Mouse (Mus musculus) B cell, adult 2 months (primary cell): ENCODE measurements around the gene Dcst2.

Experiments used
- DNase-seq, 2 experiments: peaks; one replicate each; pipeline ENCODE4 v3.0.0; 2022

The Dcst2 gene

GRCm38 (mm10) chr3:89417131-89417530, 55.4 kb downstream of the Dcst2 start:
- DNase-seq, result no peak

DNA sequence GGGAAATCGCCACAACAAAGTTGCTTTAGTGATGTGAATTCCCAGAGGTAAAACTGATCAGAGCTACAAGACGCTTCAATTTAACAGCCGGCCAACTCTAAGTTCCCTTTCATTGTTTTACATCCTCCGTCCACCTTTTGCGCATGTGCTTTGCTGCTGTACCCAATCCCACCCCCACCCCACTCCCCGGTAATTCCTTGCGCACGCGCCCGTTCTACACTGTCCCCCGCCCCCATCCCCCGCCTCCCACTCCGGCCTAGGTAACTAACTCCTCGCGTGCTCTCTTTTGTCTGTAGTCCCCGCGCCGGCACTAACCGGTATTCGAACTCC, 56.0 kb downstream of the Dcst2 start:
- DNase-seq, result no peak

- DNase-seq, result peak; percentile 86 to 89
These were observed 56.5 kb downstream of the Dcst2 start, which contains the start of the genes Cks1b and Shc1 for GRCm38 (mm10) chr3:89418170-89418860. Cks1b (minus strand) TSS chr3:89418383. Shc1 (plus strand) TSS chr3:89418443.

- DNase-seq, result no peak
These were observed 57.1 kb downstream of the Dcst2 start for GRCm38 (mm10) chr3:89418861-89419250.

DNA sequence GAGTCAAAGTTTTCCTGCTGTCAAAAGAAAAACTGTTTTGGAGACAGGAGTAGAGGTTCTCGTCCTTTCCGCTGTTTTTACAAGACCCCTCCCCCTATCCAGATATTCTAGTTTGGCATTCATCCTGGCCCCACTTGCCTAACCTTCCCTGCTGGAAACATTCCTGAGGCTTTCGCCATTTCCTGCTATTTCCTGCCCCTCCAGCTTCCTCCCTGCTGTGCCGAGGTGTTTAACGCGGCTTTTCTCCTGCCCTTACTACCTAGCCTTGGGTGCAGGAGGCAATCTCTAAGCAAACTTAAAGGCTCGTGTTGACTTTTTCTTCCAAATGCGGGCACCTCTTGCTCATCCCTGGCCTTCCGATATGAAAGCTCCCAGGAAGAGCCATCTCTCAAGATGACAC, 57.8 kb downstream of the Dcst2 start:
- DNase-seq, result no peak

DNA sequence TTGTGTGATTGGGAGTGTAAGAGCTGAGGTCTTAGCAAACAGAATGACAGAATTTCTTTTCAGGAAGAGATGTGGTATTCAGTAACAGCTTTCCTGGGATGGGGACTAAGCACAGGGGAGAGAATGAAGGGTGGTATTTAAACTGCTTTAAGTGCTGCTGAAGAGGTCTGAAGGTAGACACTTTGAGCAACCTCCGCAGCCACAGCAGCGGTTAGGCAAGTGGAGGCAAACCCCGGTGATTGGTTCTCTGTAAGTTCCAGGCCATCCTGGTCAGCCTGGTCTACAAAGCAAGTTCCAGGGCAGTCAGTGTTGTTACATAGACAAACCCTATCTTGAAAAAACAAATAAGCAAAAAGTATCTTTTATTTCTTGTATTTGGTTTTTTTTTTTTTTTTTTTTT, 58.2 kb downstream of the Dcst2 start:
- DNase-seq, result no peak

- DNase-seq, result no peak
These were observed 58.6 kb downstream of the Dcst2 start for GRCm38 (mm10) chr3:89420421-89420820.

DNA sequence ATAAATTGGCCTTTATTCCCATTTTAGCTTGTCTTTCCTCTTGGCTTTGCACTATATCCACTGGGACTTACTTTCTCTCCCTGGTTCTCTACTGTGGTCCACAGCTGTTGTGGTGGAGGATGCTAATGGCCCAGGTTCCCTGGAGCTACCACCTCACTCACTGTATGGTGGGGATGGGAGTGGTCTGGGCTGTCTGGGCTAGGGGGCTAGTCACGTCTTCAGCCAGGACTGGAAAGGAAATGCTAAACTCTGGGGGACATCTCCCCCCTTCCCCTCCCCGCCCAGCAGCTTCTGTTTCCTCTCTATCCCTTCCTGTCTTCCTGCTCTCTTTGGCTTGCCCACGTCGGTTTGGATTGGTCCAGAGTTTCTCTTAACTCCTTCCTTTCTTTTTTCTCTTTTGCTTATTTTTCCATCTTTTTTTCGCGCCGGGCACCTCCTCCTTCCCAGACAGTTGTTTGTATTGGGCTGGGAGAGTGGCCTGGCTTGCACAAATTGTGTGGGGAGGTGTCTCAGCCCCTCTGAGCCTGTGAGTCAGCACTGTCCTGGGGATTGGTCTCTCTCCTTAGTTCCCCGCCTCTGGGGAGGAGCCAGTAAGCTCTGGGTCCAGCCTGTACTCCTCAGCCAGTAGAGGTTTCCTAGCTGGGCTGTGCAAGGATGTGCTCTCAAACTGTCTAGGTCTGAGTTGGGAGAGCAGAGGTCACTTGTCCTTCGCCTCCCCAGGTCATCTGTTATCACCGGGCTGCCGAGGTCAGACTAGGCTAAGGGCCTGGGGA, 59.4 kb downstream of the Dcst2 start:
- DNase-seq, result no peak

DNA sequence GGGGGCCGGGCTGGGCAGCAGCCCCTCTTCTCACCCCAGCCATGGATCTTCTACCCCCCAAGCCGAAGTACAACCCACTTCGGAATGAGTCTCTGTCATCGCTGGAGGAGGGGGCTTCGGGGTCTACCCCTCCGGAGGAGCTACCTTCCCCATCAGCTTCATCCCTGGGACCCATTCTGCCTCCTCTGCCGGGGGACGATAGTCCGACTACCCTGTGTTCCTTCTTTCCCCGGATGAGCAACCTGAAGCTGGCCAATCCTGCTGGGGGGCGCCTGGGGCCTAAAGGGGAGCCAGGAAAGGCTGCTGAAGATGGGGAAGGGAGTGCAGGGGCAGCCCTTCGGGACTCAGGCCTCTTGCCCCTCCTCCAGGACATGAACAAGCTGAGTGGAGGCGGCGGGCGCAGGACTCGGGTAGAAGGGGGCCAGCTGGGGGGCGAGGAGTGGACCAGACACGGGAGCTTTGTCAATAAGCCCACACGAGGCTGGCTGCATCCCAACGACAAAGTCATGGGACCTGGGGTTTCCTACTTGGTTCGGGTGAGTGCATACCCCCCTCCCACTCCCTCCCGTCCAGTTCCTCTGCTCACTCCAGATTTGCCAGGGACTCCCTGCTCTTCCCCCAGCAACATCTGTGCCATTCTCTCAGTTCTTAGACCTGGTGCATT, 60.2 kb downstream of the Dcst2 start:
- no peak for DNase-seq

DNA sequence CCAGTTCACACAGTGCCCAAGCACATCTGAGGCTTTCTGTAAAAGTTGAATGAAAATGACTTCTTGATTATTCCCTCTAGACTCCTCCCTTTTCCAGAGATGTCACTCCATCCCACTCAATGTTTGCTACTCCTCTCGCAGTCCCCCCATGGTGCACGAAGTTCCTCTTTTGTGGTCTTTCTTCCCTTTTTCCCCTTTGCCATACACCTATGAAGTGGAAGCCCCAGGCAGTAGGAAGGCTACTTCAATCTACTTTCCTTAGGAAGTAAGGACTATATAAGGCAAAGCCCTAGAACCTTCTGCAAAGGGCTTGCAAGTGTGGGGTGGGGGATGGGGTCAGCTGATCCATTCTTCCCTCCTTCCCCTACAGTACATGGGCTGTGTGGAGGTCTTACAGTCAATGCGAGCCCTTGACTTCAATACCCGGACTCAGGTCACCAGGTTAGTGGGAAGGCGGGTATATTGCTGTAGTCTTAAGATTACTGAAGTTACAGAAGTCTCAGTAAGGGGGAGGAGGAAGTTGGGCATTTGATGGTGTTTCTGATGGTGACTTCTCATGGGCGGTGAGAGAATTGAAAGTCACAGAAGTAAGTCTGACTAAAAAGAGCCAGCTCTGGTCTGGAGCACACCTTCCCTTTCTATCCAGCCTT, 60.9 kb downstream of the Dcst2 start:
- no peak for DNase-seq

DNA sequence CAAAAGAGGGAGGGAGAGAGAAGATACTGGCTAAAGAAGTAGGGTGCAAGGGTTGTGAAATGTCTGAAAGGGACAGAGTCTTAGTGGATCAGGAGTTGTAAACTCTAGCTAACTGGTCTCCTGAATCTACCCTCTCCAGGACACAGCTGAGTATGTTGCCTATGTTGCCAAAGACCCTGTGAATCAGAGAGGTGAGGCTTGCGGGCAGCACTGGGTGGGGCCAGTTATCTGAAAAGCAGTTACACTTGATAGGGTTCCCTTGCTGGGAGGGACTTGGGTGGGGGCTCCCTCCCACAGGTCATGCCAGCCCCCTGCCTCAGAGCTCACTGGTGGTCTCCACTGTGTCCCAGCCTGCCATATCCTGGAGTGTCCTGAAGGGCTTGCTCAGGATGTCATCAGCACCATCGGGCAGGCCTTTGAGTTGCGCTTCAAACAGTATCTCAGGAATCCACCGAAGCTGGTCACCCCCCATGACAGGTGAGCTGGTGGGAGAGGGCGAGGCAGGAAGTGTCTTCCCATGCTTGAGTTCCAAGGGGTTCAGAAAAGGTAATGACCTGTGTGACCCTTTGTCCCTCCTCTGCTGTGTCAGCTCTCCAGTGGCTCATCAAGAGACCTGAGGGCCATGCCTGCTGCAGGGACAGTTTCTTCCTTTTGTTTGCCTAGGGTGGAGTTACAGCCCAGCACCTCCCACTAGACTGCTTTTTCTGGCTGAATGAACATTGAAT, 62.8 kb downstream of the Dcst2 start:
- DNase-seq, result no peak

DNA sequence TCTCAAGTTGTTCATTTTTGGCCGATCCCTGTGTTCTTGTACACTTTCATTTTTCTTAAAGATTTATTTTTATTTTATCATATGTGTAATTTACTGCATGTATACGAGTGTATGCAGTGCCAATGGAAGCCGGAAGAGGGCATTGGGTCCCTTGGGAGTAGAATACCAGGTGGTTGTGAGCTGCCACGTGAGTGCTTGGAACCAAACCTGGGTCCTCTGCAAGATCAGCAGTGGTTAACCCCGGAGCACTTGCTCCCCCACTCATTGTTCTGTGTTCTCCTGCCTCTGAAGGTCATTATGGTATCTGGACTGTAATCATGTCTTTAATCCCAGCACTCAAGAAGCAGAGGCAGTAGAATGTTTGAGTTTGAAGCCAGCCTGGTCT, 63.4 kb downstream of the Dcst2 start:
- no peak for DNase-seq

DNA sequence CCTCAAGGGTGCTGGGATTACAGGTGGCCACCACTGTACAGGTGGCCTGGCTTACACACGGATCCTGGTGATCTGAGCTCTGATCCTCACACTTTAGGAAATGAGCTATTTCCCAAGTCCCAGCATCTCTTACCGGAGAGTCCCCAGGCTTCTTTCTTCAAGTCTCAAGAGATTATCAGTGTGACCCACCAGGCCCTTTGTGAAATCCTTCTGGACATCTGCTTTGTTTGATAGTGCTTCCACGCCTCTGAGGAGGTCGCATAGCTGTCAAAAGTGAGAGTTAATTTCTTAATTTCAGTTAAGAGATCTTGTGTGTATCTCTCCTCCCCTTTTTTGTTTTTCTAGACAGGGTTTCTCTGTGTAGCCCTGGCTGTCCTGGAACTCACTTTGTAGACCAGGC, 64.1 kb downstream of the Dcst2 start:
- no peak for DNase-seq
